Mouse (Mus musculus) CH12.LX (cell line): ENCODE data around the gene Gpr34. TPM values are rescaled to one million over a fixed set of nuclear protein-coding genes. Genes with fewer than 3 reads are reported as not detected.
A peak's percentile ranks its signal among the peaks of the same experiment; 100 is the strongest.

Experiments
- DNase-seq: peaks from one replicate; pipeline ENCODE4 v3.0.0-alpha.2; 2013; ENCODE audit errors: extremely low read depth
- H3K27ac ChIP-seq: 2 replicates; pipeline ENCODE4 v1.5.1; 2012; ENCODE audit warnings: low read depth, mild to moderate bottlenecking, control low read depth, moderate library complexity; ENCODE audit not compliant: insufficient read depth
- H3K27me3 ChIP-seq: replicated peaks from 2 replicates; pipeline ENCODE3; 2012; ENCODE audit warnings: inconsistent platforms
- H3K36me3 ChIP-seq, 2 experiments: replicated peaks in 1 of 2; 2 replicates each; pipeline versions ENCODE3 to v1.6.1; 2012; ENCODE audit warnings: inconsistent platforms in 1 of 2, low read length in 1 of 2, mild to moderate bottlenecking in 1 of 2, mixed read lengths in 1 of 2, moderate library complexity in 1 of 2; ENCODE audit not compliant: control insufficient read depth in 1 of 2, insufficient read depth in 1 of 2
- H3K4me1 ChIP-seq, 2 experiments: 2 replicates each; pipeline ENCODE4 v1.6.1; 2012; ENCODE audit warnings: inconsistent platforms in 1 of 2, moderate library complexity in 1 of 2; ENCODE audit not compliant: insufficient read depth in 2 of 2, control insufficient read depth in 1 of 2
- H3K4me2 ChIP-seq: 2 replicates; pipeline ENCODE4 v1.6.1; 2012; ENCODE audit warnings: low read depth, mild to moderate bottlenecking, control low read depth; ENCODE audit not compliant: poor library complexity, insufficient read depth, severe bottlenecking
- H3K4me3 ChIP-seq, 3 experiments: fragments of 150-350 bp in 1 of 3; sonication (generic) in 1 of 3; replicated peaks in 1 of 3; 2 replicates each; pipeline versions ENCODE3 to v1.5.1; 2011 to 2012; ENCODE audit warnings: low read depth in 2 of 3, low read length in 2 of 3, mild to moderate bottlenecking in 2 of 3, moderate library complexity in 2 of 3, control low read depth in 1 of 3, improper control_type of control experiment in 1 of 3, inconsistent platforms in 1 of 3, mixed read lengths in 1 of 3; ENCODE audit not compliant: poor library complexity in 1 of 3
- H3K79me2 ChIP-seq: replicated peaks from 2 replicates; pipeline ENCODE4 v1.6.1; 2012; ENCODE audit warnings: mild to moderate bottlenecking, moderate library complexity; ENCODE audit not compliant: control insufficient read depth, poor library complexity, insufficient read depth, severe bottlenecking; ENCODE audit errors: extremely low read depth
- H3K9ac ChIP-seq: 2 replicates; pipeline ENCODE4 v1.6.1; 2012; ENCODE audit warnings: low read depth, mild to moderate bottlenecking, control low read depth, moderate library complexity; ENCODE audit not compliant: insufficient read depth
- H3K9me3 ChIP-seq: replicated peaks from 2 replicates; pipeline ENCODE3; 2012; ENCODE audit warnings: low read length, inconsistent platforms, mixed read lengths
- CTCF ChIP-seq, 2 experiments: IDR thresholded peaks in 1 of 2; conservative IDR thresholded peaks in 1 of 2; 2 replicates each; pipeline ENCODE4 v1.5.1; 2011 to 2012; ENCODE audit warnings: low read depth in 2 of 2, low read length in 2 of 2, improper control_type of control experiment in 1 of 2, inconsistent platforms in 1 of 2, mild to moderate bottlenecking in 1 of 2, moderate library complexity in 1 of 2
- E2F4 ChIP-seq: IDR thresholded peaks from 2 replicates; pipeline ENCODE4 v1.6.1; 2011; ENCODE audit warnings: low read depth, low read length, improper control_type of control experiment; ENCODE audit not compliant: insufficient replicate concordance
- ELF1 ChIP-seq: IDR thresholded peaks from 2 replicates; pipeline ENCODE4 v1.6.1; 2014; ENCODE audit warnings: low read depth, mild to moderate bottlenecking, inconsistent platforms, low read length, improper control_type of control experiment
- EP300 ChIP-seq: IDR thresholded peaks from 2 replicates; pipeline ENCODE4 v1.6.1; 2011; ENCODE audit warnings: low read length, improper control_type of control experiment
- ETS1 ChIP-seq: conservative IDR thresholded peaks from 2 replicates; pipeline ENCODE4 v1.6.1; 2012; ENCODE audit warnings: low read depth, mild to moderate bottlenecking, inconsistent platforms, low read length, improper control_type of control experiment, moderate library complexity
- IRF4 ChIP-seq: IDR thresholded peaks from 2 replicates; pipeline ENCODE4 v1.6.1; 2014; ENCODE audit warnings: low read depth, mild to moderate bottlenecking, inconsistent platforms, low read length, improper control_type of control experiment
- MEF2A ChIP-seq: IDR thresholded peaks from 2 replicates; pipeline ENCODE4 v1.6.1; 2014; ENCODE audit warnings: low read depth, mild to moderate bottlenecking, inconsistent platforms, low read length, improper control_type of control experiment, borderline replicate concordance
- NELFE ChIP-seq: IDR thresholded peaks from 2 replicates; pipeline ENCODE4 v1.6.1; 2011; ENCODE audit warnings: low read depth, low read length, improper control_type of control experiment
- POLR2A ChIP-seq: IDR thresholded peaks from 2 replicates; pipeline ENCODE4 v1.6.1; 2011; ENCODE audit warnings: low read depth, mild to moderate bottlenecking, improper control_type of control experiment, low read length
- RCOR1 ChIP-seq: conservative IDR thresholded peaks from 2 replicates; pipeline ENCODE4 v1.6.1; 2012; ENCODE audit warnings: low read depth, mild to moderate bottlenecking, inconsistent platforms, low read length, improper control_type of control experiment
- SMC3 ChIP-seq: IDR thresholded peaks from 2 replicates; pipeline ENCODE4 v1.6.1; 2011; ENCODE audit warnings: low read depth, low read length, improper control_type of control experiment
- USF2 ChIP-seq: conservative IDR thresholded peaks from 2 replicates; pipeline ENCODE4 v1.6.1; 2011; ENCODE audit warnings: low read depth, low read length, improper control_type of control experiment
- ZMIZ1 ChIP-seq: IDR thresholded peaks from 2 replicates; pipeline ENCODE4 v1.6.1; 2012; ENCODE audit warnings: low read depth, mild to moderate bottlenecking, inconsistent platforms, low read length, improper control_type of control experiment
- ZNF384 ChIP-seq: IDR thresholded peaks from 2 replicates; pipeline ENCODE4 v1.6.1; 2012; ENCODE audit warnings: low read depth, low read length, improper control_type of control experiment, inconsistent platforms
- dilution Hi-C: fragments of 300-500 bp; cut with MboI; formaldehyde crosslinking; loops from 2 replicates; pipeline ENCODE4 v1.14.3; 2020; ENCODE audit warnings: low sequenced_read_pairs; ENCODE audit not compliant: extremely low pct_unique_long_range_greater_than_20kb, extremely low pct_ligation_motif_present
- in situ Hi-C: fragments of 300-500 bp; cut with MboI; formaldehyde crosslinking; loops from 3 replicates; pipeline ENCODE4 v1.14.3; 2019; ENCODE audit warnings: low sequenced_read_pairs, low pct_ligation_motif_present, low pct_unique_long_range_greater_than_20kb, mixed read lengths
- polyA plus RNA-seq: library from polyadenylated mRNA; unstranded; fragments of >175 nt; gene quantifications from 2 replicates; pipeline ENCODE4 v1.2.1, GENCODE M21; 2012; ENCODE audit warnings: low read depth; ENCODE audit not compliant: insufficient read length
- total RNA-seq, 2 experiments: library from RNA; depleted of rRNA; stranded (reverse); fragments of 300-350 nt in 1 of 2; fragments of >200 nt in 1 of 2; gene quantifications; 2 replicates each; pipeline ENCODE4 v1.2.3; 2012 to 2014

Gpr34 gene
- total and polyA plus RNA-seq, 3 experiments: 1.5 to 15.7 (median 4.1) TPM

- H3K4me2 ChIP-seq: no peak overlapping the region
- in situ Hi-C loops: no loop called here
- no peak overlapping the region for H3K27ac ChIP-seq
- no peaks in the 10 kb centered on the region for H3K36me3 ChIP-seq
- no peaks in the 10 kb centered on the region for H3K79me2 ChIP-seq
- H3K9ac ChIP-seq: no peak overlapping the region
- dilution Hi-C loops: no loop called here
- H3K4me1 ChIP-seq: peaks cover 4 to 7% of the 10 kb centered on the region in 2 experiments; a peak in 3 of 4 replicates
- TF ChIP-seq RCOR1: no peak
- no peak for TF ChIP-seq SMC3
- no peak for TF ChIP-seq USF2
- no peaks in the 10 kb centered on the region for H3K27me3 ChIP-seq
- DNase-seq: no peak
- no peak overlapping the region for H3K4me3 ChIP-seq
- H3K9me3 ChIP-seq: no peaks in the 10 kb centered on the region
Observed at GRCm38 (mm10) chrX:13611114-13611513, 20.8 kb upstream of the Gpr34 start.

DNA sequence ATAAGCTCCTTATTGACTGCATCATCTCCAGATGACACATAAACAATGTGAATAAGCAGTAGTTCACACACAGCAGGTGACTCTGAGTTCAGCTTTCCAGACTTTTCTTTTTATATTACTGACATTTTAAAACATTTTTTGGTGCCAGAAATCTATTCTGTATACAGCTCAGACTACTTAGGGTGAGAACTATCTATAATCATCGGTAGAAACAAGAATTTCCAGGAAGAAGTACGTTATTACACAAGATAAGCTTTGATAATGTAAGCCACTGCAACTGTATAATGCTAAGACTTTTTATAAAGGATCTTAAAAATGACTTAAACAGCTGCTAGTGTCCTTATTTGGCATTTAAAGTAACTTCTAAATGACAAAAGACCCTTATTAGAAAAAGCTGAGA, 19.8 kb upstream of the Gpr34 start:
- dilution Hi-C loops: no loop called here

DNA sequence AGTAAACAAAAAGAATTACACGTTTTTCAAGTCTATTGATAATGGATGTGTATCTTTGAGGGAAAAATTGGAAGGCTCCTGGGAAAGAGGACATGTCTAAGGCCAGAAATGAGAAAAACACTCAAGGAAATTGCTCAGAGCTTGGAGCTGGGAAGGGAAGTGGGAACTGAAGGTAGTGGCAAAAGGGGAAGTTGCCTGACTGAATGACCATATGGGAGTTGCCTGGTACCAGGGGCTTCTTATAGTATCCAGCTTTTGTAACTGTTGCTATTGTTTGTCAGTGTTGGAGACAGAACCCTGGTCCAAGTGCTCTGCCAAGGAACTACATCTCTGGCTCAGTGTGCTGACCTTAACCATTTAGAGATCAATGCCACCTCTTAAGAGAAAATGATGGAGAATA, 15.2 kb upstream of the Gpr34 start:
- Histone ChIP-seq H3K9me3 (no peaks in the 10 kb centered on the region), H3K4me2 (no peak overlapping the region), H3K27ac (no peak overlapping the region), H3K27me3 (no peaks in the 10 kb centered on the region), H3K4me3 (no peak overlapping the region), H3K4me1 (peaks cover 0 to 9% of the 10 kb centered on the region in 2 experiments; a peak in 2 of 4 replicates), H3K36me3 (no peaks in the 10 kb centered on the region), H3K9ac (no peak overlapping the region), H3K79me2 (no peaks in the 10 kb centered on the region)
- dilution Hi-C loops (no loop called here), in situ Hi-C loops (no loop called here)
- DNase-seq: no peak
- no peak for TF ChIP-seq MEF2A
- peak; percentile 43; the same call in 1 of the 2 replicates for TF ChIP-seq EP300
- TF ChIP-seq ZMIZ1: no peak
- peak; percentile 46 for TF ChIP-seq IRF4

More for the DNA sequence above, 19.8 kb upstream of the Gpr34 start:
- H3K4me3 ChIP-seq: no peak overlapping the region
- no peak overlapping the region for H3K9ac ChIP-seq
- no peaks in the 10 kb centered on the region for H3K79me2 ChIP-seq
- TF ChIP-seq ELF1: no peak
- TF ChIP-seq NELFE: no peak
- TF ChIP-seq POLR2A: no peak
- no peak for TF ChIP-seq E2F4
- TF ChIP-seq ETS1: no peak
- TF ChIP-seq RCOR1: no peak
- TF ChIP-seq CTCF (conservative IDR thresholded peaks at IDR 0.05 in 1 of 2, IDR thresholded peaks at IDR 0.05 in 1 of 2; ENCODE audit: low read depth in 2 of 2, low read length in 2 of 2): no peak
- TF ChIP-seq ZMIZ1: no peak
- TF ChIP-seq ZNF384: no peak
- no peaks in the 10 kb centered on the region for H3K9me3 ChIP-seq
- in situ Hi-C loops: no loop called here
- no peaks in the 10 kb centered on the region for H3K36me3 ChIP-seq
- DNase-seq: no peak
- H3K27me3 ChIP-seq: no peaks in the 10 kb centered on the region
- no peak overlapping the region for H3K27ac ChIP-seq
- no peak overlapping the region for H3K4me2 ChIP-seq
- H3K4me1 ChIP-seq: peaks cover 0 to 6% of the 10 kb centered on the region in 2 experiments; a peak in 2 of 4 replicates
